Mouse (Mus musculus): ENCODE results near the gene Skap2. TPM values are rescaled to one million over a fixed set of nuclear protein-coding genes. Genes with fewer than 3 reads are reported as not detected.

Skap2 gene
- polyA plus RNA-seq, 1 experiment from 2014 or later: 35.5 TPM

GRCm38 (mm10) chr6:52028131-52028530 lies 15.8 kb upstream of the Skap2 start:
- no peak overlapping the region for H3K4me3 ChIP-seq (ENCODE audit: low read depth, low read length)
- H3K9ac ChIP-seq (ENCODE audit: low read depth, low read length): no peak overlapping the region
- H3K4me2 ChIP-seq: no peak overlapping the region
- peaks cover 3% of the 10 kb centered on the region; the same call in 1 of the 2 replicates for H3K4me1 ChIP-seq (replicated peaks; ENCODE audit: control insufficient read depth, insufficient read depth, low read length)
- H3K27me3 ChIP-seq (replicated peaks; ENCODE audit: control insufficient read depth, insufficient read depth, low read length): no peaks in the 10 kb centered on the region
- no peak for ATAC-seq (replicated peaks; ENCODE audit: low FRiP score)
- no peaks in the 10 kb centered on the region for H3K36me3 ChIP-seq (ENCODE audit: control insufficient read depth, insufficient read depth, low read length)
- H3K9me3 ChIP-seq (ENCODE audit: control insufficient read depth, low read length): 0 out of 2 replicates have a peak, but pooled peaks cover 2% of the 10 kb centered on the region
- no peak overlapping the region for H3K27ac ChIP-seq (ENCODE audit: low read depth, low read length)
- 80% methylated on average over 7 of the region's 7 CpGs for WGBS
- no peak for DNase-seq (ENCODE audit: low spot score)

DNA sequence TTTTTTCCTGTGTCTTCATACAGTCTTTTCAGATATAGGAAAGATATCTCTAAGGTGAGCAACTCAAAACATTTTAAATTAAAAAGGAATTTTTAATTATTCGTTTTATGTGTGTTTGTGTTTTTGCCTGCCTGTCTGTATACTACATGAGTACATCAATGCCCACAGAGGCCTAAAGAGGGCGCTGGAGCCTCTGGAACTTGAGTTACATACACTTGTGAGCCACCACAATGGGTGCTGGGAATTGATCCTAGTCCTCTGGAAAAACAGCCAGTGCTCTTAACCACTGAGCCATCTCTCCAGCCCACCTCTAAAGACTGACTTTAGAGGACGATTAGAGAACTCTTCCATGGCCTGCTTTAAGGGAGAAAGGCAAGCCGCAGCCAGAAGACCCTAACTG lies 14.8 kb upstream of the Skap2 start:
- H3K4me2 ChIP-seq: no peak overlapping the region
- ATAC-seq (replicated peaks; ENCODE audit: low FRiP score) (no peak), DNase-seq (ENCODE audit: low spot score) (no peak)
- no peaks in the 10 kb centered on the region for H3K27me3 ChIP-seq (replicated peaks; ENCODE audit: control insufficient read depth, insufficient read depth, low read length)
- H3K27ac ChIP-seq (ENCODE audit: low read depth, low read length): no peak overlapping the region
- no peaks in the 10 kb centered on the region for H3K36me3 ChIP-seq (ENCODE audit: control insufficient read depth, insufficient read depth, low read length)
- 75% methylated on average over 4 of the region's 4 CpGs for WGBS
- H3K9ac ChIP-seq (ENCODE audit: low read depth, low read length): no peak overlapping the region
- H3K9me3 ChIP-seq (ENCODE audit: control insufficient read depth, low read length): 0 out of 2 replicates have a peak, but pooled peaks cover 2% of the 10 kb centered on the region
- H3K4me1 ChIP-seq (replicated peaks; ENCODE audit: control insufficient read depth, insufficient read depth, low read length): peaks cover 3% of the 10 kb centered on the region; the same call in 1 of the 2 replicates
- no peak overlapping the region for H3K4me3 ChIP-seq (ENCODE audit: low read depth, low read length)

DNA sequence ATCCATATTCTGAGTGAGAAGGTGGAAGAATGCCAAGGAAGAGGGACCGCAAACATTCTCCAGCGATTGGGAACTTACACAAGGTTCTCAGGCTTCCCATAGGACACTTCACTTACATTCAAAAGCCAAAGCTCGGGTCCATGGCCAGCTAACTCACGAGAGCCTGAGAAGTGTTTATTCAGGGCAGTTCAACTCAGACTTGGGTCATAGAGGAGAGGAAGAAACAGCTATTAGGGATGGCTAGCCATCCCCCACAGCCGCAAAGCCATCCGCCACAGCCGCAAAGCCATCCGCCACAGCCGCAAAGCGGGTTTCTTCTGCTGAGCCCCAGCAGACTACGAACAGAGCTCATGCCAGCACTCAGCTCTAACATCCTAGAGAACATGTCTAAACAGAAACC lies 13.9 kb upstream of the Skap2 start:
- H3K4me2 ChIP-seq: no peak overlapping the region
- no peak overlapping the region for H3K9ac ChIP-seq (ENCODE audit: low read depth, low read length)
- no peak overlapping the region for H3K4me3 ChIP-seq (ENCODE audit: low read depth, low read length)
- H3K27ac ChIP-seq (ENCODE audit: low read depth, low read length): no peak overlapping the region
- ATAC-seq (replicated peaks; ENCODE audit: low FRiP score) (no peak), DNase-seq (ENCODE audit: low spot score) (no peak)
- WGBS: 83% methylated on average over 11 of the region's 11 CpGs
- no peaks in the 10 kb centered on the region for H3K36me3 ChIP-seq (ENCODE audit: control insufficient read depth, insufficient read depth, low read length)
- 0 out of 2 replicates have a peak, but pooled peaks cover 2% of the 10 kb centered on the region for H3K9me3 ChIP-seq (ENCODE audit: control insufficient read depth, low read length)
- H3K4me1 ChIP-seq (replicated peaks; ENCODE audit: control insufficient read depth, insufficient read depth, low read length): peaks cover 3% of the 10 kb centered on the region; the same call in 1 of the 2 replicates
- H3K27me3 ChIP-seq (replicated peaks; ENCODE audit: control insufficient read depth, insufficient read depth, low read length): no peaks in the 10 kb centered on the region

GRCm38 (mm10) chr6:52024730-52025129 lies 12.4 kb upstream of the Skap2 start:
- H3K4me1 ChIP-seq (replicated peaks; ENCODE audit: control insufficient read depth, insufficient read depth, low read length): peaks cover 3% of the 10 kb centered on the region; the same call in 1 of the 2 replicates
- H3K27ac ChIP-seq (ENCODE audit: low read depth, low read length): no peak overlapping the region
- WGBS: 14% methylated on average over 5 of the region's 5 CpGs
- H3K36me3 ChIP-seq (ENCODE audit: control insufficient read depth, insufficient read depth, low read length): no peaks in the 10 kb centered on the region
- DNase-seq (ENCODE audit: low spot score) (no peak), ATAC-seq (replicated peaks; ENCODE audit: low FRiP score) (no peak)
- H3K4me2 ChIP-seq: no peak overlapping the region
- no peak overlapping the region for H3K9ac ChIP-seq (ENCODE audit: low read depth, low read length)
- H3K4me3 ChIP-seq (ENCODE audit: low read depth, low read length): no peak overlapping the region
- no peaks in the 10 kb centered on the region for H3K27me3 ChIP-seq (replicated peaks; ENCODE audit: control insufficient read depth, insufficient read depth, low read length)
- H3K9me3 ChIP-seq (ENCODE audit: control insufficient read depth, low read length): 0 out of 2 replicates have a peak, but pooled peaks cover 2% of the 10 kb centered on the region

GRCm38 (mm10) chr6:52022363-52022762 lies 10.0 kb upstream of the Skap2 start:
- ATAC-seq (replicated peaks; ENCODE audit: low FRiP score) (no peak), DNase-seq (ENCODE audit: low spot score) (no peak)
- H3K4me3 ChIP-seq (ENCODE audit: low read depth, low read length): no peak overlapping the region
- no peaks in the 10 kb centered on the region for H3K9me3 ChIP-seq (ENCODE audit: control insufficient read depth, low read length)
- H3K4me1 ChIP-seq (replicated peaks; ENCODE audit: control insufficient read depth, insufficient read depth, low read length): peaks cover 3% of the 10 kb centered on the region; the same call in 1 of the 2 replicates
- no peaks in the 10 kb centered on the region for H3K36me3 ChIP-seq (ENCODE audit: control insufficient read depth, insufficient read depth, low read length)
- H3K27ac ChIP-seq (ENCODE audit: low read depth, low read length): no peak overlapping the region
- WGBS: 34% methylated on average over 4 of the region's 5 CpGs
- no peak overlapping the region for H3K9ac ChIP-seq (ENCODE audit: low read depth, low read length)
- no peaks in the 10 kb centered on the region for H3K27me3 ChIP-seq (replicated peaks; ENCODE audit: control insufficient read depth, insufficient read depth, low read length)
- no peak overlapping the region for H3K4me2 ChIP-seq

DNA sequence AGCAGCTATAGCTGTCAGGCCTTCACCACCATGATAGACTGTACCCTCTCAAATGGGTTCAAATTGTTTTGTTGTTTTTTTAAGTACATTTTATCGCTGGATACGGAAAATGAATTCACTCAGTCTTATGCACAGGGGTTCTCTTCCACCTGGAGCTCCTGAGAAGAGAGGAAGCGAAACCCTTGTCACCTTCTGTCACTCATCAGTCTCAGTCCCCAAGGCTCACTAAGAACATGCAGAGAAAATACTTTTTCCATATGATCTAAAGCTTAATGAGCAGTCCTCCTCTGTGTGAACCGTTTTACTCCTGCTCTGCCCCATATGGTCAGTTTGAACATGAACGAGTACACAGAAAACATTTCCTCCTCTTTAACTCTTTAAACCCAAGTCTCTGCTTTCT lies 7.9 kb upstream of the Skap2 start:
- H3K27me3 ChIP-seq (replicated peaks; ENCODE audit: control insufficient read depth, insufficient read depth, low read length): no peaks in the 10 kb centered on the region
- WGBS: 77% methylated on average over 5 of the region's 5 CpGs
- no peaks in the 10 kb centered on the region for H3K9me3 ChIP-seq (ENCODE audit: control insufficient read depth, low read length)
- no peak overlapping the region for H3K9ac ChIP-seq (ENCODE audit: low read depth, low read length)
- DNase-seq (ENCODE audit: low spot score): no peak
- H3K36me3 ChIP-seq (ENCODE audit: control insufficient read depth, insufficient read depth, low read length): no peaks in the 10 kb centered on the region
- H3K4me1 ChIP-seq (replicated peaks; ENCODE audit: control insufficient read depth, insufficient read depth, low read length): peaks cover 3% of the 10 kb centered on the region; the same call in 1 of the 2 replicates
- no peak overlapping the region for H3K4me3 ChIP-seq (ENCODE audit: low read depth, low read length)
- ATAC-seq (replicated peaks; ENCODE audit: low FRiP score): no peak
- H3K4me2 ChIP-seq: no peak overlapping the region
- no peak overlapping the region for H3K27ac ChIP-seq (ENCODE audit: low read depth, low read length)

GRCm38 (mm10) chr6:52013245-52013945 lies 1.0 kb upstream of the Skap2 start:
- H3K4me3 ChIP-seq (ENCODE audit: low read depth, low read length): peak overlapping the region; percentile 82
- 21% methylated on average over 3 of the region's 3 CpGs for WGBS
- peaks cover 4% of the 10 kb centered on the region; the same call in 1 of the 2 replicates for H3K27me3 ChIP-seq (replicated peaks; ENCODE audit: control insufficient read depth, insufficient read depth, low read length)
- H3K4me1 ChIP-seq (replicated peaks; ENCODE audit: control insufficient read depth, insufficient read depth, low read length): no peaks in the 10 kb centered on the region; the same call in 1 of the 2 replicates
- H3K9me3 ChIP-seq (ENCODE audit: control insufficient read depth, low read length): no peaks in the 10 kb centered on the region
- H3K4me2 ChIP-seq: peak overlapping the region; percentile 79
- no peak for ATAC-seq (replicated peaks; ENCODE audit: low FRiP score)
- DNase-seq (ENCODE audit: low spot score): no peak
- peak overlapping the region; percentile 64; the same call in 1 of the 2 replicates for H3K27ac ChIP-seq (ENCODE audit: low read depth, low read length)
- H3K9ac ChIP-seq (ENCODE audit: low read depth, low read length): peak overlapping the region; percentile 71
- no peaks in the 10 kb centered on the region for H3K36me3 ChIP-seq (ENCODE audit: control insufficient read depth, insufficient read depth, low read length)

DNA sequence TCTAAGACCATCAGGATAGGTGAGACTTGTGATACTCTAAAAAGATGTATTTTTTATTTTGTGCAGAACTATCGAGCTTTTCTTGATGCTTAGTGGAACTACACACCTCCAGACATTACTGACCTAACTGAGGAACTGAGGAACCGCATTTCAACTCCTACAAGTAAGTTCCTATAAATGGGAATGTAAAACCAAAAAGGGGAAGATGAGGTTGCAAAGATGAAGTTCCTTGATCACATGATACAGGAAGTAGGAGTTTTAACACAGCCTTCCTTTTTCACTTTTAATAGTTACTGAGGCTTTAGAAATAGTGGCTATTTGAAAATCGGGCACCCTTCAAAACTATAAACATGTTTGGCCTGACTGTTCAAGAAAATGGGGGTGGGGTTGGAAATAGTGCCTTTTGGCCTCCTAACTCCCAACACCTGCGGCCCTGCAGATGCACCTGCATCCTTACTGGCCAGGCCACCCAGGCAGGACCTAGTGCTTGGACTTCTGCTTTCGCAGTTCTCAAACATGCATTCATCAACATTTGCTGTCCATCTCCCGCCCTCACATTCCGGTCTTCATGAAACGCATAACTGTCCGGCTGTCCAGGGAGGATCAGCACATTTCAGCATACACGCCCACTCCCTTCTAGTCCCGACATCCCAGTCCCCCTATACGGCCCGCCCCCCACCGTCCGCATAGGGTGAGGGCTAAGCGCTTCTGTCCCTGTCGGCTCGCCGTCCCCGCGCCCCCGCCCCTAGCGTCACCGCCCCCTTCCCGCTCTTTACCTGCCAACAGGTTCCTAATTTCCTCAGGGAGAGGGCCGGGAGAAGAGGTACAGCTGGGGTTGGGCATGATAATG lies 565 bp downstream of the Skap2 start:
- no peak overlapping the region for H3K27ac ChIP-seq (ENCODE audit: low read depth, low read length)
- H3K4me3 ChIP-seq (ENCODE audit: low read depth, low read length): peak overlapping the region; percentile 82
- peak; percentile 83 for ATAC-seq (replicated peaks; ENCODE audit: low FRiP score)
- no peaks in the 10 kb centered on the region for H3K9me3 ChIP-seq (ENCODE audit: control insufficient read depth, low read length)
- WGBS: 4% methylated on average over 26 of the region's 26 CpGs
- DNase-seq (ENCODE audit: low spot score): no peak
- H3K9ac ChIP-seq (ENCODE audit: low read depth, low read length): peak overlapping the region; percentile 67
- peak overlapping the region; percentile 75 for H3K4me2 ChIP-seq
- no peaks in the 10 kb centered on the region; the same call in 1 of the 2 replicates for H3K4me1 ChIP-seq (replicated peaks; ENCODE audit: control insufficient read depth, insufficient read depth, low read length)
- peaks cover 18% of the 10 kb centered on the region for H3K27me3 ChIP-seq (replicated peaks; ENCODE audit: control insufficient read depth, insufficient read depth, low read length)
- H3K36me3 ChIP-seq (ENCODE audit: control insufficient read depth, insufficient read depth, low read length): no peaks in the 10 kb centered on the region

Measured in liver, embryonic 11.5 days (tissue).